Mouse (Mus musculus) embryonic fibroblast, embryonic 13.5 days (primary cell): ENCODE measurements at regions not wholly inside any gene's neighbourhood (a gene's known extent, or its start where the extent isn't known, plus 50 kb on each side); places are given as distances from the start of the nearest gene placed in this dataset.

Experiments
- H3K27ac ChIP-seq: 2 replicates; pipeline ENCODE4 v1.5.1; 2012; ENCODE audit warnings: low read length, control low read depth, inconsistent platforms; ENCODE audit not compliant: insufficient read depth
- H3K4me1 ChIP-seq: 2 replicates; pipeline ENCODE4 v1.6.1; 2011; ENCODE audit warnings: low read length; ENCODE audit not compliant: control insufficient read depth, insufficient read depth
- H3K4me3 ChIP-seq: 2 replicates; pipeline ENCODE4 v1.5.1; 2011; ENCODE audit warnings: mild to moderate bottlenecking, control low read depth, low read length; ENCODE audit not compliant: insufficient read depth
- CTCF ChIP-seq: IDR thresholded peaks from 2 replicates; pipeline ENCODE4 v1.5.1; 2011; ENCODE audit warnings: mild to moderate bottlenecking, control low read depth, low read length, moderate library complexity, borderline replicate concordance; ENCODE audit not compliant: insufficient read depth
- POLR2A ChIP-seq: IDR thresholded peaks from 2 replicates; pipeline ENCODE4 v1.6.1; 2011; ENCODE audit warnings: low read depth, mild to moderate bottlenecking, control low read depth, low read length, moderate library complexity

GRCm38 (mm10) chr12:94282931-94283330, 1409.1 kb upstream of the Flrt2 start:
- Histone ChIP-seq H3K27ac (peak overlapping the region; percentile 92), H3K4me1 (no peaks in the 10 kb centered on the region), H3K4me3 (no peak overlapping the region)
- TF ChIP-seq POLR2A (no peak), CTCF (no peak)

GRCm38 (mm10) chr12:94283572-94283971, 1408.5 kb upstream of the Flrt2 start:
- H3K27ac ChIP-seq: peak overlapping the region; percentile 92
- TF ChIP-seq POLR2A (no peak), CTCF (no peak)
- H3K4me1 ChIP-seq: no peaks in the 10 kb centered on the region
- H3K4me3 ChIP-seq: no peak overlapping the region

- no peak overlapping the region for H3K4me3 ChIP-seq
Measured at GRCm38 (mm10) chr12:94297864-94298263, 1394.2 kb upstream of the Flrt2 start.

GRCm38 (mm10) chr12:94332351-94332750, 1359.7 kb upstream of the Flrt2 start:
- Histone ChIP-seq H3K4me1 (no peaks in the 10 kb centered on the region), H3K27ac (no peak overlapping the region), H3K4me3 (no peak overlapping the region)
- TF ChIP-seq CTCF: no peak
- TF ChIP-seq POLR2A: no peak

More at GRCm38 (mm10) chr12:94297864-94298263, 1394.2 kb upstream of the Flrt2 start:
- H3K4me1 ChIP-seq: no peaks in the 10 kb centered on the region
- no peak for TF ChIP-seq CTCF
- H3K27ac ChIP-seq: no peak overlapping the region

GRCm38 (mm10) chr12:94334671-94335070, 1357.4 kb upstream of the Flrt2 start:
- TF ChIP-seq POLR2A (no peak), CTCF (no peak)

GRCm38 (mm10) chr12:94349623-94350156, 1342.3 kb upstream of the Flrt2 start:
- Histone ChIP-seq H3K4me3 (no peak overlapping the region), H3K4me1 (no peaks in the 10 kb centered on the region), H3K27ac (no peak overlapping the region)
- TF ChIP-seq CTCF (no peak), POLR2A (no peak)

More at GRCm38 (mm10) chr12:94334671-94335070, 1357.4 kb upstream of the Flrt2 start:
- no peaks in the 10 kb centered on the region for H3K4me1 ChIP-seq
- H3K4me3 ChIP-seq: no peak overlapping the region
- H3K27ac ChIP-seq: no peak overlapping the region

- TF ChIP-seq POLR2A: no peak
- TF ChIP-seq CTCF: no peak
- H3K4me1 ChIP-seq: no peaks in the 10 kb centered on the region
Measured at GRCm38 (mm10) chr12:94364269-94364668, 1327.8 kb upstream of the Flrt2 start.

GRCm38 (mm10) chr12:94399991-94400390, 1292.0 kb upstream of the Flrt2 start:
- Histone ChIP-seq H3K4me3 (no peak overlapping the region), H3K27ac (peak overlapping the region; percentile 65), H3K4me1 (peaks cover 4% of the 10 kb centered on the region; the same call in 1 of the 2 replicates)
- TF ChIP-seq CTCF (no peak), POLR2A (no peak)

More at GRCm38 (mm10) chr12:94364269-94364668, 1327.8 kb upstream of the Flrt2 start:
- Histone ChIP-seq H3K4me3 (no peak overlapping the region), H3K27ac (no peak overlapping the region)

GRCm38 (mm10) chr12:94420918-94421317, 1271.1 kb upstream of the Flrt2 start:
- H3K27ac ChIP-seq: no peak overlapping the region
- no peaks in the 10 kb centered on the region for H3K4me1 ChIP-seq
- TF ChIP-seq POLR2A (no peak), CTCF (no peak)
- no peak overlapping the region for H3K4me3 ChIP-seq

- TF ChIP-seq CTCF: no peak
- TF ChIP-seq POLR2A: no peak
- Histone ChIP-seq H3K4me1 (no peaks in the 10 kb centered on the region), H3K4me3 (no peak overlapping the region), H3K27ac (no peak overlapping the region)
Measured at GRCm38 (mm10) chr12:94421743-94422142, 1270.3 kb upstream of the Flrt2 start.

- Histone ChIP-seq H3K4me1 (no peaks in the 10 kb centered on the region), H3K4me3 (no peak overlapping the region), H3K27ac (no peak overlapping the region)
- TF ChIP-seq POLR2A: no peak
- TF ChIP-seq CTCF: no peak
Measured at GRCm38 (mm10) chr12:94424340-94424981, 1267.6 kb upstream of the Flrt2 start.
